Mouse (Mus musculus) heart, postnatal 4 days (tissue): ENCODE data around the gene Arpc1b. TPM values are rescaled to one million over a fixed set of nuclear protein-coding genes. Genes with fewer than 3 reads are reported as not detected.
"Not testable (repeated sequence)": the region's sequence is repeated elsewhere in the genome, so short reads cannot be mapped to it uniquely, and the experiment has no call there.

Experiments used
- DNase-seq: peaks from one replicate; pipeline ENCODE4 v3.0.0; 2021
- total RNA-seq, 2 experiments: library from RNA; stranded (reverse); gene quantifications; 2 replicates each; pipeline ENCODE4 v1.2.3; 2021

Gene Arpc1b
- total RNA-seq, 2 experiments from 2014 or later, result 123 to 125 TPM

- DNase-seq, result peak; percentile 79
These were observed 825 bp downstream of the Arpc1b start for GRCm38 (mm10) chr5:145114606-145115473.

GRCm38 (mm10) chr5:145115736-145116135 is 1.7 kb downstream of the Arpc1b start:
- no peak for DNase-seq

GRCm38 (mm10) chr5:145116316-145116715 is 2.3 kb downstream of the Arpc1b start:
- peak; percentile 73 for DNase-seq

- peak; percentile 83 for DNase-seq
These were observed 2.9 kb downstream of the Arpc1b start for GRCm38 (mm10) chr5:145116916-145117315.

GRCm38 (mm10) chr5:145118005-145118404 is 4.0 kb downstream of the Arpc1b start:
- DNase-seq, result peak; percentile 22

GRCm38 (mm10) chr5:145118461-145118860 is 4.4 kb downstream of the Arpc1b start:
- DNase-seq, result no peak

GRCm38 (mm10) chr5:145119385-145119784 is 5.4 kb downstream of the Arpc1b start:
- DNase-seq, result peak; percentile 24

GRCm38 (mm10) chr5:145120921-145121320 is 6.9 kb downstream of the Arpc1b start:
- DNase-seq, result peak; percentile 46

- no peak for DNase-seq
These were observed 9.4 kb downstream of the Arpc1b start for GRCm38 (mm10) chr5:145123396-145123795.

- DNase-seq, result no peak
These were observed 12.6 kb downstream of the Arpc1b start for GRCm38 (mm10) chr5:145126580-145126979.

- DNase-seq, result peak; percentile 55
These were observed 15.1 kb downstream of the Arpc1b start for GRCm38 (mm10) chr5:145129124-145129523.

GRCm38 (mm10) chr5:145129773-145130172 is 15.8 kb downstream of the Arpc1b start:
- DNase-seq, result not testable (repeated sequence)

GRCm38 (mm10) chr5:145130191-145130590 is 16.2 kb downstream of the Arpc1b start:
- DNase-seq, result peak; percentile 38

- DNase-seq, result no peak
These were observed 17.0 kb downstream of the Arpc1b start for GRCm38 (mm10) chr5:145130995-145131394.

GRCm38 (mm10) chr5:145133275-145133674 is 19.3 kb downstream of the Arpc1b start:
- not testable (repeated sequence) for DNase-seq

- DNase-seq, result no peak
These were observed 24.8 kb downstream of the Arpc1b start for GRCm38 (mm10) chr5:145138836-145139235.

- DNase-seq, result peak; percentile 96
These were observed 25.8 kb downstream of the Arpc1b start, which contains the start of the genes Pdap1 and Bud31 for GRCm38 (mm10) chr5:145139571-145140519. TSS of gene Pdap1 (minus strand) at chr5:145140238. TSS of gene Bud31 (plus strand) at chr5:145140362.

GRCm38 (mm10) chr5:145140611-145141010 is 26.6 kb downstream of the Arpc1b start:
- DNase-seq, result peak; percentile 36

GRCm38 (mm10) chr5:145147748-145148147 is 33.7 kb downstream of the Arpc1b start:
- no peak for DNase-seq

- DNase-seq, result no peak
These were observed 35.3 kb downstream of the Arpc1b start for GRCm38 (mm10) chr5:145149294-145149693.

GRCm38 (mm10) chr5:145152690-145153089 is 38.7 kb downstream of the Arpc1b start:
- no peak for DNase-seq

- DNase-seq, result no peak
These were observed 47.3 kb downstream of the Arpc1b start for GRCm38 (mm10) chr5:145161361-145161760.

- DNase-seq, result no peak
These were observed 50.7 kb downstream of the Arpc1b start for GRCm38 (mm10) chr5:145164710-145165109.
